Mouse (Mus musculus) cerebellum, postnatal 36 days (tissue): ENCODE results near the gene Capn13.

ENCODE experiments used
- DNase-seq, 2 experiments: peaks; one replicate each; pipeline ENCODE4 v3.0.0; 2021 to 2022; ENCODE audit warnings: mixed read lengths in 2 of 2

Gene Capn13

GRCm38 (mm10) chr17:73400862-73401261, at the start of gene Capn13:
TSS of gene Capn13 (minus strand) at chr17:73400866.
- no peak for DNase-seq

- DNase-seq = no peak
These were observed 48.4 kb upstream of the Capn13 start for GRCm38 (mm10) chr17:73449104-73449503.

- DNase-seq = no peak
These were observed 40.1 kb upstream of the Capn13 start for GRCm38 (mm10) chr17:73440798-73441197.

- DNase-seq = no peak
These were observed 31.9 kb upstream of the Capn13 start for GRCm38 (mm10) chr17:73432564-73433006.

GRCm38 (mm10) chr17:73432058-73432457, 31.4 kb upstream of the Capn13 start:
- no peak for DNase-seq

- no peak for DNase-seq
These were observed 16.7 kb upstream of the Capn13 start for GRCm38 (mm10) chr17:73417382-73417781.

- DNase-seq = no peak
These were observed 15.6 kb upstream of the Capn13 start for GRCm38 (mm10) chr17:73416181-73416795.

- DNase-seq = no peak
These were observed 11.2 kb upstream of the Capn13 start for GRCm38 (mm10) chr17:73411817-73412216.

GRCm38 (mm10) chr17:73401272-73401671, 606 bp upstream of the Capn13 start:
- DNase-seq = no peak

- no peak for DNase-seq
These were observed 1.5 kb downstream of the Capn13 start for GRCm38 (mm10) chr17:73399136-73399535.

GRCm38 (mm10) chr17:73393361-73393760, 7.3 kb downstream of the Capn13 start:
- DNase-seq = no peak

- peak; percentile 35 to 39 for DNase-seq
These were observed 8.9 kb downstream of the Capn13 start for GRCm38 (mm10) chr17:73391771-73392170.

GRCm38 (mm10) chr17:73390191-73391089, 10.2 kb downstream of the Capn13 start:
- no peak for DNase-seq

- DNase-seq = no peak
These were observed 11.3 kb downstream of the Capn13 start for GRCm38 (mm10) chr17:73389336-73389735.

GRCm38 (mm10) chr17:73386581-73386980, 14.1 kb downstream of the Capn13 start:
- no peak for DNase-seq

- no peak for DNase-seq
These were observed 14.7 kb downstream of the Capn13 start for GRCm38 (mm10) chr17:73385940-73386339.

- DNase-seq = no peak
These were observed 18.2 kb downstream of the Capn13 start for GRCm38 (mm10) chr17:73382327-73383014.

GRCm38 (mm10) chr17:73381681-73382080, 19.0 kb downstream of the Capn13 start:
- DNase-seq = no peak

GRCm38 (mm10) chr17:73377778-73378484, 22.7 kb downstream of the Capn13 start:
- DNase-seq = no peak

GRCm38 (mm10) chr17:73367334-73367733, 33.3 kb downstream of the Capn13 start:
- no peak for DNase-seq

GRCm38 (mm10) chr17:73361054-73361453, 39.6 kb downstream of the Capn13 start:
- DNase-seq = no peak

GRCm38 (mm10) chr17:73343632-73344390, 56.9 kb downstream of the Capn13 start:
- no peak for DNase-seq
